Mouse (Mus musculus): ENCODE measurements around the gene Hsd3b7. TPM values are rescaled to one million over a fixed set of nuclear protein-coding genes. Genes with fewer than 3 reads are reported as not detected.
"Not testable (repeated sequence)": the region's sequence is repeated elsewhere in the genome, so short reads cannot be mapped to it uniquely, and the experiment has no call there.

Hsd3b7 gene
- total RNA-seq, 2 experiments from 2014 or later: 4.2 TPM

DNA sequence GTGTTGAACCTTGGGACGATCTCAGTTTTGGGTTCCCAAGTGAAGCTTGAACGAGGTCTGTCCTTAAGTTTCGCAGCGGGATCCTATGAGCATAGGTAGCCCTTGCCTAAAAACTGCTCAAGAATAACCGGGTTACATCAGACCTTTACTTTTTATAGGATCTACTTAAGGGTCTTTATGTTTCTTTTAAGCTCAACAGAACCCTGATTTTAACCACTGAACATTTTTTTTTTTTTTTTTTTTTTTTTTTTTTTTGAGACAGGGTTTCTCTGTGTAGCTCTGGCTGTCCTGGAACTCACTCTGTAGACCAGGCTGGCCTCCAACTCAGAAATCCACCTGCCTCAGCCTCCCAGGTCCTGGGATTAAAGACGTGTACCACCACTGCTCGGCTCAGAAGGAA, 24.6 kb upstream of the Hsd3b7 start:
- not testable (repeated sequence) for DNase-seq (ENCODE audit: low spot score)

DNA sequence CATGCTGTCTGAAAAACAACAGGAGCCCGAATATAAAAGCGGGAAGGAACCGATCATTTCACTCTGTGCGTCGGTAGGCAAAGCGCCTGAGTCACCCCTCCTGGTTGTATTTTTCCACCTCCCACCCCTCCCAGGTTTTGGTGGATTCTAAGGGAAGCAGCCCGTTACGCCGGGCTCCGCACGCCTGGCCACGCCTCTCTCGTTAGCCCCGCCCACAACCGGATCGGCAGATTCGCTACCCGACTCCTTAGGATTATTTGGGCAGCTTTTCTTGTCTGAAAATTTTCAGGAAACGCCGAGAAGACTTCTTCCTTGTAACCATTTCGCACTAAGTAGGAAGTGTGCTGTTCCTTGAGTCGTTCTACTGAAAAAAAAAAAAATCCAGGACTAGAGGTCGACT, 24.0 kb upstream of the Hsd3b7 start, which contains the start of gene Setd1a:
Gene Setd1a (plus strand): TSS at position 245 of the 400 bp plus-strand sequence.
- DNase-seq (ENCODE audit: low spot score): peak; percentile 89

DNA sequence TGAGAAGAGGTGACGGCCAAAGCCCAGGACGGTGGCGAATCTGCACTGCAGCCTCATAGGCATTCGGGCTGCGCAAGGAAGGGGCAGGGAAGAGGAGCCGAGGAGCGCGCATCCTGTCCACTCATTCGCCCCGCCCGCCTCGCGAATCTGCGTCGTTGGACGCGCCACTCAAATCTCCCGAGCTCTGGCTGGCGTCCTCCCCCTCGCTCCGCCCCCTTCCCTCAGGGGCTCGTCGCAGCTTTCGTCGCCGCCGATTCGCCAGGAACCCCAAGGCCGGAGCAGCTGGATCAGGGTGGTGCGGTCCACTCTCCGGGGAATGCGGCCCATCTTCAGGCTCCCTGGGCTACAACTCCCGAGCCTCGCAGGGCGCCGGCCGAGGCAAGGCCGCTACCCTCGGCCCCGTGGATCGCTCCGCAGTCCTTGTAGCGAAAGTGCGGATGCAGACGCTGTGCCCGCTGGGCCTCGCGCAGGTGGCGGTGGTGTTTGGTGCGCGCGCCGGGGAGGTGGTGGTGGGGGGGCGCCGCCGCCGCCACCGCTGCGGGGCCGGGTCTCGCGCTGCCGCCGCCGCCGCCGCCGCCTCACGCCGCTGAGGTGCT, 23.4 kb upstream of the Hsd3b7 start:
- DNase-seq (ENCODE audit: low spot score): peak; percentile 96

DNA sequence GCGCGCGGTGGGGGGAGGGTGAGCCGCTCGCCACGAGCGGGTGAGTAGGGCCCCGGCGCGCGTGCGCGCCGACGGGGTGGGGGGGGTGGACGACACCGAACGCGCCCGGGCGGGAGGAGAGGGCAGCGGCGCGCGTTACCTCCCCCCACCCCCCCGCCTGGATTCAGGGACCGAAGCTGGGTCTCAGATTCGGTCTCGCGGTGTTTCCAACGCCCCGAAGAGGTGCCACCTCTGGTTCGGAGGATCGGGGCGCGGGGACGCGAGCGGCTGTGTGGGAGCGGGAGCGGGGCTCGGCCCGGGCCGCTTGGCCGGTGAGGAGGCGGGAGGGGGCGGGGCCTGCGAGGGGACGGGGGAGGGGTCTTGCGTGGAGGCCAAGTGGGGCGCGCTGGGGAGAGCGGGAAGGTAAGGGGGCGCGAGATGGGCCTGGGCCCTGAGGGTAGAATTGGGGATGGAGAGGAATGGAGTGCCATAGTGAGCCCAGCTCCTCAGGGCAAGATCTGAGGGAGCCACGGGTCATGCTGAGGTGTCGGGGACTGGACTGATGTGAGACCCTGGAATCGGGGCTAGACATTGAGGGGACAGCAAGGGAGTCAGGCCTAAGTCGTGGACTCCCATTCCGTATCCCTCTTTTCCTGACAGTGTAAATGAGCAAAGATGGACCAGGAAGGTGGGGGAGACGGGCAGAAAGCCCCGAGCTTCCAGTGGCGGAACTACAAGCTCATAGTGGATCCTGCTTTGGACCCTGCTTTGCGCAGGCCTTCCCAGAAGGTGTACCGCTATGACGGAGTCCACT, 22.7 kb upstream of the Hsd3b7 start:
- peak; percentile 52 for DNase-seq (ENCODE audit: low spot score)

DNA sequence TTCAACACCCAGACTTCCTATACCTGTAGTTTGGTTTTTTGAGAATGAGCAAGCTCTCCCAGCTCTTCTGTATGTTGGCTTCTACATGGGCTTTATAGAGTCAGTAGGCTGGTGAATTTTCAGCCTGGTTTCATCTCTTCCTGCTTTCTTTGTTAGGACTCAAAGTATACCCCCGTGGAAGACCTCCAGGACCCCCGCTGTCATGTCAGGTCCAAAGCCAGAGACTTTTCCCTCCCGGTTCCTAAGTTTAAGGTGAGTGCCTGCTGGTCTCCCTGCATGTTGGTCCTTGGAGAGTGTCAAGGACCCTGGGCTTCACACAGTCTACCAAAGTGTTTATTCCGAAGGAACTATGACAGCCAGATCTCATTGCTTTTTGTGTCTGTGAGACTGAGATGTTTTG, 22.1 kb upstream of the Hsd3b7 start:
- no peak for DNase-seq (ENCODE audit: low spot score)

GRCm38 (mm10) chr7:127785308-127785707, 15.1 kb upstream of the Hsd3b7 start, which contains the start of gene Gm49388:
TSS of gene Gm49388 (plus strand) at chr7:127785608.
- no peak for DNase-seq (ENCODE audit: low spot score)

DNA sequence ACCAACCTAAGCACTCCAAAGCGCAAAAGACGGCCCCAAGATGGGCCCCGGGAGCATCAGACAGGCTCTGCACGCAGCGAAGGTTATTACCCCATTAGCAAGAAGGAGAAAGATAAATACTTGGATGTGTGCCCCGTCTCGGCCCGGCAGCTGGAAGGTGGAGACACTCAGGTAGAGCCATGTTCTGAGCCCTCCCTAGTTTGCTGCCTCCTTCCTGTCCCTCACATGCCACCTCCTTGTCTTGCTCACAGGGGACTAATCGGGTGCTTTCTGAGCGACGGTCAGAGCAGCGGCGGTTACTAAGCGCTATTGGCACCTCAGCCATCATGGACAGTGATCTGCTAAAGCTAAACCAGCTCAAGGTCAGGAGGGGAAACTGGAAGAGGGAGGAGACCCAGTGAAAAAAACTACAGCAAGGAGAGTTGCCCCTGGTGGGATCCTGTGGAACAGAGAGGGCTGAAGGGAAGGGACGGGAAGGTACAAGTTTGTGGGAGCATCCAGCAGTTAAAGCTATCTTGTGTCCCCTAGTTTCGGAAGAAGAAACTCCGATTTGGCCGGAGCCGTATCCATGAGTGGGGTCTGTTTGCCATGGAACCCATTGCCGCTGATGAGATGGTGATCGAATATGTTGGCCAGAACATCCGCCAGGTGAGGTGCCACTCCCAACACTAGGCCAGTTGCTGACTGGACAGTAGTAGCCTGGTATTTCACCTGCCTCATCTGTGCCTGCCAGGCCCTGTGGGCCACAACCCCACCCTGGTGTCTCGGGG, 3.1 kb upstream of the Hsd3b7 start:
- DNase-seq (ENCODE audit: low spot score): no peak

DNA sequence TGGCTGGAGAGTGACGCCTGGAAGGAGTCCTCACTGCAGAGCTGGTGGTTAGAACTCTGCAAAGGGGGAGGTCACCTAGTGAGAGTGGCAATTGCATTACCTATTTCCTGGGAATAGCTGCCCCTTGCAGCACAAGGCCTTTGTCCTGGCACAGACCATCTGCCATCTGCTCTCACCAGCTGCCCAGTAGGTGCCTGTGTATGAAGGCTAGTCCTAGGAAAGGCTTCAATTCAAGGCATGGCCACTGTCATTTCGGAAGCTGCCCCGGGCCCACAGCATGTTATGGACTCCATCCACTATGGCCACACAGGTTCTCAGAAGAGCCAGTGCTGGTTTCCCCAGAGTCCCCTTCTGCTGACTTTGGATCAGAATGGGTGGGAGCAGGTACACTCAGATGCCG, 1.8 kb upstream of the Hsd3b7 start:
- no peak for DNase-seq (ENCODE audit: low spot score)

GRCm38 (mm10) chr7:127799211-127799610, 1.2 kb upstream of the Hsd3b7 start:
- no peak for DNase-seq (ENCODE audit: low spot score)

DNA sequence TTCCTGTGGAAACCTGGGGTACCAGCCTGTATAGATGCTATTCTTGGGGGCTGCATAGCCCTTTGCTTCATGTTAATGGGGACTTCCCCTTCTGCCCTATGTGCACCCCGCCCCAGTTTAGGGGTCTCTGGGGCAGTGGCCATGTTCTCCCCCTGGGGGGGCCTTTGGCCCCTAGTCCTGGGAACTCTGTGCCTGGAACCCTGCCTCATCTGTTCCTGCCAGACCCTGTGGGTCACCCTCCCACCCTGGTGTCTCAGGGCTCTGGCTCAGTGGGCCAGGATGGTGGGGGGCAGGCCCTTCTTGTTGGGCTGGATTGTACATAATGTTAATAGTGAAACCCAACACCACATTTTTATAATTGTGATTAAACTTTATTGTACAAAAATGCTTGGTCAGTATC, 666 bp upstream of the Hsd3b7 start:
- no peak for DNase-seq (ENCODE audit: low spot score)

DNA sequence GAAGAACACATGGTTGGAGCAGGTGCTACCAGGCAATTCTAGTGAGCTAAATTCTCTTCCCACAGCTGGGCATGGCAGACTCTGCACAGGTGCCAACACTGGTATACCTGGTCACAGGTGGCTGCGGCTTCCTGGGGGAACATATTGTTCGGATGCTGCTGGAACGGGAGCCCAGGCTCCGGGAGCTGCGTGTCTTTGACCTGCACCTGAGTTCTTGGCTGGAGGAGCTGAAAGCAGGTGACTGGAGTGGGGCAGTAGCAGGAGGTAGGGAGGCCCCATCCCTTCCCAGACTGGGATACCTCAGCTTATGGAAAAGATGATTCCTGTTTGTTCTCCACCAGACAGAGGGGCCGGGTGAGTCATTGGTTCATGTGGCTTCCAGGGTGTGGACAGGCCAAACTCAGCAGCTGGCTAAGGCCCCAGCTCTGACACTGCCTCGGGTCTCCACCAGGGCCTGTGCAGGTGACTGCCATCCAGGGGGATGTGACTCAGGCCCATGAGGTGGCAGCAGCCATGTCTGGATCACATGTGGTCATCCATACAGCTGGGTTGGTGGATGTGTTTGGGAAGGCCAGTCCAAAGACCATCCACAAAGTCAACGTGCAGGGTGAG, 712 bp downstream of the Hsd3b7 start:
- peak; percentile 37 for DNase-seq (ENCODE audit: low spot score)

- DNase-seq (ENCODE audit: low spot score): no peak
Measured at GRCm38 (mm10) chr7:127802313-127802712, 1.9 kb downstream of the Hsd3b7 start.

DNA sequence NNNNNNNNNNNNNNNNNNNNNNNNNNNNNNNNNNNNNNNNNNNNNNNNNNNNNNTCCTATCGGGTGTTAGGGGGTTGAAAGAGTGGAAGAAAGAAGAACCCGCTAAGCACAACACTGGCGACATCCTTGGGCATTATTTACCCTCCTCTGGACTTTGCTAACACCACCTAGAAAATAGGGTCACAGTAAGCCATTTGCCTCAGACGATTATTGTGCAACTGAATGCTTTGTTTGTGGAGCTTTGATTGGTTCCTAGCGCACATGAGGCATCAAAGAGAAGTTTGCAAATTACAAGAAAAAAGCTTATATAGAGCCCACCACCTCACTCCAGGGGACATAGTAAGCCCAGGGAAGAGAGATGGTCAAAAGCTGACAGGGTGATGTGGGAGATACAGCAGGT, 8.4 kb downstream of the Hsd3b7 start:
- no peak for DNase-seq (ENCODE audit: low spot score)

GRCm38 (mm10) chr7:127809846-127810245, 9.4 kb downstream of the Hsd3b7 start:
- DNase-seq (ENCODE audit: low spot score): no peak

DNA sequence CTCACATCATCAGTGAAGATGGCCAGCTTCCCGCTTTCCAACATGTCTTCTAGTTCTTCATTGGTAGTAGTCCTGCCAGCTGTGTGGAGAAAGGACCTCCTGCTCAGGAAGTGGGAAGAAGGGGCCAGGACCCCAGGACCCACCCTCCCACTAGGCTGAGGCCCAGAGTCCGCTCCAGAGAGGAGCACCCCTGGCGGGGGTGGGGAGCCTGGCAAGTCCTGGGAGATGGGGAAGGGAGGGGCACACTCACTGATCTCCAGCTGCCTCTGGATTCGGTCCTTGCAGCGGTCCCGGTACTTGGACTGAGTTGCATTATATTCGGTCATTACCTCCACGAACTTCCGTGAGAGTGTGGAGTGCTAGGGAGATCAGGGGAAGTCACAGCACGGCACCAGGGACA, 10.2 kb downstream of the Hsd3b7 start:
- no peak for DNase-seq (ENCODE audit: low spot score)

DNA sequence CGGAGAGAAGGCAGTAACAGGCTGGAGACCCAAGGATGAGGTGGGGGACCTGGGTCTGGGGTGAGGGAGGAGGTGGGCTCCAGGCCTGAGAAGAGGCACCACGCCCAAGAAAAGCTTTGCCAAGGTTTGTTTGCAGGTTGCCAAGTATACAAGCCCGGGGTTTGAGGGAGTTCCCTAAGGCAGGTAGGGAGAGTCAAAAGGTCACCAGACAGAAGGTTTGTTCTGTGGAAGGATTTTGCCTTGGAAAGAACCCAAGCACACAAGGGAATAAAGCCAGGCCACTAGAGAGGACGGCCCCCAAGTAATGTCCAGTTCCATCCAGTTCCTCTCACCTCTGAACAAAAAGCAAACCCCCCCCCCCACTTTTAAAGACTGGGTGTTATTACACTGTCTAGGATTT, 10.8 kb downstream of the Hsd3b7 start:
- DNase-seq (ENCODE audit: low spot score): no peak

DNA sequence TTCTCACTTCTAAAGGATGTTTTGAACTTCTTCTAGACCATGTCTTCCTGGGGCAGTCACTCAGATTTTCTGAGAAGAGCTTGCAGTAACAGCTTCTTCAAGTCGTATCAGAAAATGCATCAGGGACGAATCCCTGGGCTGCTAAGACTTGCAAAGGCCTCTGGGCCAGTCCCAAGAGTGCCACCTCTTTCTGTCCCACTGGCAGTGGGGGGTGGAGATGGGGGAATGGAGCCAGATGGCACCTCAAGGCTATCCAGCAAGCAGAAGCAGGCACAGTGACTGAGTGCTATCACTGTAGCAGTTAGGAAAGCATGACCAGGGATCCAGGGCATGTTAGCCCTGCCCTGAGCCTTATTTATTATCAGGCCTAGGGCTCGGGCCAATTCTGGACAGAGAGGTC, 11.9 kb downstream of the Hsd3b7 start:
- DNase-seq (ENCODE audit: low spot score): no peak

DNA sequence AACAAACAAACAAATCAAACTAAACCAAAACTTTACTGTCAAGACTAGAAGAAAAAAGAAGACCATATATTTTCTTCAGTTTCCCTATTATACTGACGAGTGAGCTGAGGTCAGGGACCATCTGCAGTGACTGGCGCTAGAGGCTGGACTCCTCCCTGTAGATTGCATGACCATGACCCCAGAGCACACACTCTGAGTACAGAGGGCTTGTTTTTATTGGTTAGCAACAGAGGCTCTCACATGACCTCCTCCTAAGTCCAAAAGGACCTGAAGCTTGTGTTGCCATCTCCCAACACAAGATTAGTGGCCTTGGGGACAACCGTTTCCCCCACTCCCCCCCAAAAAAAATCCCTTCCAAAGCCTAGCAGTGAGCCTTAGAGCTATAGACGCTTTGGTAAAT, 13.4 kb downstream of the Hsd3b7 start:
- peak; percentile 40 for DNase-seq (ENCODE audit: low spot score)

GRCm38 (mm10) chr7:127814241-127814921, 14.0 kb downstream of the Hsd3b7 start:
- DNase-seq (ENCODE audit: low spot score): peak; percentile 88

DNA sequence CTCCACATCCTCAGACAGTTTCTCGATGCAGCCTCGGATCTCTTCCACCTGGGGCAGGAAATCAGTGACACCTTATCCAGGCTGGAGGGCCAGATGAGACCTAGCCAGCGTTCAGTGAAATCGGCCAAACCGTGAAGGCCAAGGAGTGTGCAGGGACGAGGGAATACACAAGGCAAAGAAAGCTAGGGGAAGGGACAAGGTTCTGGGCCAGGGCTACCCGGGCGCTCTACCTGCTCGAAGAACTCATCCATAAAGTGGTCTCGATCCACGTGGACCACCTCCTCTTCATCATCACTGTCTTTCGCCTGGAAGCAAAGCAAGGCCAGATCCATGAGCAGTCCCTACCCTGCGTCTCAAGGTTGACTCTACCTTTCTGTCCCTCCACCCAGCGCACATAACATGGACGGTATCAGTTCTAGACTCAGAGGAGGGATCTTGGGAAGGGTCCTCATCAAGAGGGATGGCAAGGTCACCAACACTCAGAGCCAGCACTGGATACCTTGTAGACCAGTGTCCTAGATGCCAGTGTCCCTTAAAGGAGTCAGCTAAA, 14.8 kb downstream of the Hsd3b7 start:
- DNase-seq (ENCODE audit: low spot score): no peak
